In the genomic region with DNA sequence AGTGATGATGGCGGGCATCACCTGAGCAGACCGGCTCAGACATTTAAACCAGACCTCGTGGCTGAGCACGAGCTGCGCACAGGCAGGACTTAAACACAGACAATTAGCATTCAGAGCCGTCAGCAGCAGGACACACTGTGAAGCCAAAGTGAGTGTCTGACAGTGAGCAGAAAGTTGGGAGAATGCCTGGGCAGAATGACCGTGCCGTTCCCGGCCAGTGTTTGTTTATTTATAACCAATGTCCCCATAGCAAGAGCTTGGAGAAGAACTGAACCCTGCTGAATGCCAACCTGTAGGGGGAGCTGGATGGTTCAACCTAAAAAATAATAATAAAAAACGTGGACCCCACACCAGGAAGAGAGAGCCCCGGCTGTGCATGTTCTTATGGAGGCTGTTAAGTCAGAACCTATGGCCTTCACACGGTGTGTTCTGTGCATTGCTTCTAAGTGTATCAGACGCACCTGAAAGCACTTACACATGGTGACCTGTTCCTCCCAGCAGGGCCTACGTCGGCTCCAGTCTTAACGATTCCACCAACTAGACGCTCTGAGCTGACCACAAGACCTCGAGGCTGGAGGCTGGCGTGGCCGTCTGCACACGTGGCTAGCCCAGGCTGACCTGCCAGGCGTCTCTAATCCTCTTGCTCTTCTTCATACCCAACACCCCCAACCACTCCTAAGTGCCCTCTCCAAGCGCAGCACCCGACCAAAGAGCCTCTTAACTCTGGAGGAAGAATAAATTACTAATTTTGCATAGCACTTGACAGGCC, we compare ENCODE assay signal across 9 mouse cellular contexts. TPM values are rescaled to one million over a fixed set of nuclear protein-coding genes. Genes with fewer than 3 reads are reported as not detected.
A peak's percentile ranks its signal among the peaks of the same experiment; 100 is the strongest.
DNase-seq lines count a peak whose midpoint lies in the region; ATAC-seq and TF ChIP-seq lines count a peak whose summit lies in the region.
"Had no signal": no experiment of that assay in that cellular context is flagged by ENCODE, and none has a peak within 500 bp of the region (broad histone marks: within the 10 kb centered on the region; RNA-seq: fewer than 3 reads in every experiment).

No protein-coding gene starts in this region.

- no peaks in the 10 kb centered on the region for H3K9me3 ChIP-seq in liver, postnatal 0 days (ENCODE audit: low read length)
- no peaks in the 10 kb centered on the region for H3K9me3 ChIP-seq in liver, embryonic 12.5 days (replicated peaks)
- H3K9me3 ChIP-seq in kidney, embryonic 15.5 days (replicated peaks): no peaks in the 10 kb centered on the region

- peak; percentile 49 for DNase-seq in liver, postnatal 0 days
- DNase-seq in cerebellum, adult 18-20 months: peak; percentile 73 to 78
- DNase-seq in heart, adult 2 months: peak; percentile 71 to 88
- peak; percentile 95 for DNase-seq in lung, postnatal 10 days
- DNase-seq in thymus, postnatal 4 days: no peak
- DNase-seq in thymus, adult 2 months: no peak

- peak; percentile 25; the same call in 1 of the 2 replicates for TF ChIP-seq POLR2A in heart, adult 2 months (IDR thresholded peaks at IDR 0.05; ENCODE audit: insufficient read depth, low read depth, low read length)
- no peak for TF ChIP-seq POLR2A in thymus, adult 2 months (IDR thresholded peaks at IDR 0.05; ENCODE audit: control insufficient read depth, extremely low read depth, insufficient read depth, low read length, poor library complexity)

- H3K4me2 ChIP-seq in liver, postnatal 0 days (ENCODE audit: low read depth, low read length): no peak overlapping the region
- H3K4me2 ChIP-seq in liver, embryonic 12.5 days: no peak overlapping the region
- no peak overlapping the region for H3K4me2 ChIP-seq in kidney, embryonic 15.5 days

- H3K4me1 ChIP-seq in liver, postnatal 0 days (ENCODE audit: insufficient read depth): peaks cover 11% of the 10 kb centered on the region
- peaks cover 40% of the 10 kb centered on the region for H3K4me1 ChIP-seq in liver, embryonic 12.5 days
- H3K4me1 ChIP-seq in heart, adult 2 months (ENCODE audit: control insufficient read depth, insufficient read depth, low read length): peaks cover 12% of the 10 kb centered on the region
- peaks cover 25% of the 10 kb centered on the region for H3K4me1 ChIP-seq in kidney, embryonic 15.5 days
- H3K4me1 ChIP-seq in thymus, adult 2 months (replicated peaks; ENCODE audit: control insufficient read depth, insufficient read depth, low read length): peaks cover 6% of the 10 kb centered on the region; the same call in 1 of the 2 replicates

- H3K4me3 ChIP-seq in liver, postnatal 0 days (ENCODE audit: low read depth, low read length): no peak overlapping the region
- no peak overlapping the region for H3K4me3 ChIP-seq in liver, embryonic 12.5 days
- no peak overlapping the region for H3K4me3 ChIP-seq in heart, adult 2 months
- H3K4me3 ChIP-seq in kidney, embryonic 15.5 days (replicated peaks): no peak overlapping the region
- no peak overlapping the region for H3K4me3 ChIP-seq in thymus, adult 2 months (ENCODE audit: control insufficient read depth, insufficient read depth, low read length)

- H3K36me3 ChIP-seq in liver, postnatal 0 days (replicated peaks; ENCODE audit: insufficient read depth, low read length): peaks cover 2% of the 10 kb centered on the region; the same call in 1 of the 2 replicates
- peaks cover 57% of the 10 kb centered on the region for H3K36me3 ChIP-seq in liver, embryonic 12.5 days
- peaks cover 2% of the 10 kb centered on the region for H3K36me3 ChIP-seq in heart, adult 2 months (ENCODE audit: control insufficient read depth, insufficient read depth, low read length)
- peaks cover 45% of the 10 kb centered on the region for H3K36me3 ChIP-seq in kidney, embryonic 15.5 days
- H3K36me3 ChIP-seq in thymus, adult 2 months (ENCODE audit: control insufficient read depth, insufficient read depth, low read length): 0 out of 2 replicates have a peak, but pooled peaks cover 7% of the 10 kb centered on the region

- H3K9ac ChIP-seq in liver, postnatal 0 days (replicated peaks): no peak overlapping the region
- no peak overlapping the region for H3K9ac ChIP-seq in liver, embryonic 12.5 days
- peak overlapping the region; percentile 16; the same call in 1 of the 2 replicates for H3K9ac ChIP-seq in heart, adult 2 months (ENCODE audit: low read depth, low read length)
- no peak overlapping the region for H3K9ac ChIP-seq in kidney, embryonic 15.5 days

- peak; percentile 54 for TF ChIP-seq CTCF in liver, postnatal 0 days (IDR thresholded peaks at IDR 0.05; ENCODE audit: low read depth)
- peak; percentile 81 for TF ChIP-seq CTCF in heart, adult 2 months (IDR thresholded peaks at IDR 0.05)
- TF ChIP-seq CTCF in thymus, adult 2 months (IDR thresholded peaks at IDR 0.05; ENCODE audit: borderline replicate concordance, control insufficient read depth, extremely low read depth, insufficient read depth, low read length, poor library complexity): no peak

- H3K27me3 ChIP-seq in liver, postnatal 0 days (ENCODE audit: insufficient read depth, low read length): no peaks in the 10 kb centered on the region
- no peaks in the 10 kb centered on the region for H3K27me3 ChIP-seq in liver, embryonic 12.5 days (replicated peaks)
- no peaks in the 10 kb centered on the region for H3K27me3 ChIP-seq in heart, adult 2 months (ENCODE audit: control insufficient read depth, insufficient read depth, low read length)
- H3K27me3 ChIP-seq in kidney, embryonic 15.5 days: no peaks in the 10 kb centered on the region
- no peaks in the 10 kb centered on the region for H3K27me3 ChIP-seq in thymus, adult 2 months (ENCODE audit: control insufficient read depth, insufficient read depth, low read length)

- TF ChIP-seq EP300 in liver, postnatal 0 days (IDR thresholded peaks at IDR 0.05; ENCODE audit: low read depth): no peak
- peak; percentile 100 for TF ChIP-seq EP300 in heart, adult 2 months (IDR thresholded peaks at IDR 0.05; ENCODE audit: insufficient read depth, low read depth, low read length)

- ATAC-seq in liver, postnatal 0 days: peak; percentile 59
- no peak for ATAC-seq in liver, embryonic 12.5 days
- no peak for ATAC-seq in kidney, embryonic 15.5 days (replicated peaks; ENCODE audit: low FRiP score)

- 73% methylated on average over 24 of the region's 24 CpGs for WGBS in liver, postnatal 0 days (ENCODE audit: insufficient replicate concordance)
- 76% methylated on average over 24 of the region's 24 CpGs for whole genome bisulfite sequencing in liver, embryonic 12.5 days (ENCODE audit: insufficient replicate concordance)
- WGBS in heart, adult 2 months: 52% methylated on average over 24 of the region's 24 CpGs
- WGBS in kidney, embryonic 15.5 days: 67% methylated on average over 24 of the region's 24 CpGs
- 90% methylated on average over 24 of the region's 24 CpGs for WGBS in thymus, adult 2 months

- intact Hi-C loops in heart, adult 2 months (cut with DNase I): no loop called here

- no peaks in the 10 kb centered on the region for H3K79me2 ChIP-seq in heart, adult 2 months (replicated peaks; ENCODE audit: control insufficient read depth, insufficient read depth, low read length)

- H3K27ac ChIP-seq in liver, postnatal 0 days (ENCODE audit: low read depth): peak overlapping the region; percentile 44; the same call in 1 of the 2 replicates
- H3K27ac ChIP-seq in liver, embryonic 12.5 days: no peak overlapping the region
- peak overlapping the region; percentile 88 for H3K27ac ChIP-seq in heart, adult 2 months
- 0 out of 2 replicates have a peak overlapping the region, but pooled peaks have one; percentile 25 for H3K27ac ChIP-seq in kidney, embryonic 15.5 days
- no peak overlapping the region for H3K27ac ChIP-seq in thymus, adult 2 months (ENCODE audit: control insufficient read depth, insufficient read depth, low read length)

RNA-seq across cellular contexts. Expression of gene Med24, which starts 7.6 kb away (rescaled TPM):
- 10.5 and 10.9 TPM in 2 replicates for polyA plus RNA-seq in liver, postnatal 0 days (2015; fragmentation: Nextera tagmentation; extraction: Ambion mirVana)
- polyA plus RNA-seq in liver, embryonic 12.5 days (2016; fragmentation: Nextera tagmentation; extraction: Ambion mirVana): 42.0 and 43.7 TPM in 2 replicates
- 10 to 100 TPM; 41.6 to 48.1 TPM for total RNA-seq in heart, adult 2 months (2021)
- polyA plus RNA-seq in heart, adult 2 months (2012; rRNA removed): 54.5 and 65.2 TPM in 2 replicates
- polyA plus RNA-seq in kidney, embryonic 15.5 days (2015; fragmentation: Nextera tagmentation; extraction: Ambion mirVana): 58.2 and 64.7 TPM in 2 replicates
- polyA plus RNA-seq in thymus, adult 2 months (2012; rRNA removed): 179 and 196 TPM in 2 replicates

RNA-seq across cellular contexts. Expression of gene Thra, which starts 18.8 kb away (rescaled TPM):
- 5.1 and 6.1 TPM in 2 replicates for polyA plus RNA-seq in liver, postnatal 0 days (2015; fragmentation: Nextera tagmentation; extraction: Ambion mirVana)
- 13.0 and 13.3 TPM in 2 replicates for polyA plus RNA-seq in liver, embryonic 12.5 days (2016; fragmentation: Nextera tagmentation; extraction: Ambion mirVana)
- total RNA-seq in heart, adult 2 months (2021): 100 to 1,000 TPM; 103 to 105 TPM
- polyA plus RNA-seq in heart, adult 2 months (2012; rRNA removed): 89.4 and 104 TPM in 2 replicates
- 21.7 and 26.9 TPM in 2 replicates for polyA plus RNA-seq in kidney, embryonic 15.5 days (2015; fragmentation: Nextera tagmentation; extraction: Ambion mirVana)
- polyA plus RNA-seq in thymus, adult 2 months (2012; rRNA removed): 36.8 and 41.5 TPM in 2 replicates

RNA-seq across cellular contexts. Expression of gene Csf3, which starts 20.6 kb away (rescaled TPM):
- polyA plus RNA-seq in liver, postnatal 0 days (2015; fragmentation: Nextera tagmentation; extraction: Ambion mirVana): not detected in 2 replicates
- not detected in 2 replicates for polyA plus RNA-seq in liver, embryonic 12.5 days (2016; fragmentation: Nextera tagmentation; extraction: Ambion mirVana)
- total RNA-seq in heart, adult 2 months (2021): not detected
- not detected in 2 replicates for polyA plus RNA-seq in heart, adult 2 months (2012; rRNA removed)
- polyA plus RNA-seq in kidney, embryonic 15.5 days (2015; fragmentation: Nextera tagmentation; extraction: Ambion mirVana): 0.23 TPM in 1 of 2 replicates, not detected in the other
- polyA plus RNA-seq in thymus, adult 2 months (2012; rRNA removed): 0.14 and 0.22 TPM in 2 replicates
- total RNA-seq: layer of hippocampus, postnatal 36 days had no signal

RNA-seq across cellular contexts. Expression of gene Psmd3, which starts 39.3 kb away (rescaled TPM):
- 67.5 and 71.0 TPM in 2 replicates for polyA plus RNA-seq in liver, postnatal 0 days (2015; fragmentation: Nextera tagmentation; extraction: Ambion mirVana)
- polyA plus RNA-seq in liver, embryonic 12.5 days (2016; fragmentation: Nextera tagmentation; extraction: Ambion mirVana): 201 and 202 TPM in 2 replicates
- total RNA-seq in heart, adult 2 months (2021): 100 to 1,000 TPM in 1 of 2 experiments, 10 to 100 TPM in 1; 89.5 to 105 TPM
- 144 and 173 TPM in 2 replicates for polyA plus RNA-seq in heart, adult 2 months (2012; rRNA removed)
- 262 and 280 TPM in 2 replicates for polyA plus RNA-seq in kidney, embryonic 15.5 days (2015; fragmentation: Nextera tagmentation; extraction: Ambion mirVana)
- polyA plus RNA-seq in thymus, adult 2 months (2012; rRNA removed): 293 and 303 TPM in 2 replicates

RNA-seq across cellular contexts. Expression of gene Nr1d1, which starts 53.5 kb away (rescaled TPM):
- 2.0 and 4.2 TPM in 2 replicates for polyA plus RNA-seq in liver, postnatal 0 days (2015; fragmentation: Nextera tagmentation; extraction: Ambion mirVana)
- polyA plus RNA-seq in liver, embryonic 12.5 days (2016; fragmentation: Nextera tagmentation; extraction: Ambion mirVana): 1.3 and 1.4 TPM in 2 replicates
- total RNA-seq in heart, adult 2 months (2021): 100 to 1,000 TPM in 1 of 2 experiments, 10 to 100 TPM in 1; 35.5 to 111 TPM
- polyA plus RNA-seq in heart, adult 2 months (2012; rRNA removed): 190 and 208 TPM in 2 replicates
- 2.0 and 2.3 TPM in 2 replicates for polyA plus RNA-seq in kidney, embryonic 15.5 days (2015; fragmentation: Nextera tagmentation; extraction: Ambion mirVana)
- 34.4 and 37.7 TPM in 2 replicates for polyA plus RNA-seq in thymus, adult 2 months (2012; rRNA removed)

Comparison
In these comparisons a context has a peak if more than half of its experiments do, and no peak if none do; other contexts are left out.
1. H3K27ac ChIP-seq: peak in liver, postnatal 0 days (single experiment), heart, adult 2 months (single experiment) and kidney, embryonic 15.5 days (single experiment); none in liver, embryonic 12.5 days (single experiment) and thymus, adult 2 months (single experiment).
2. DNase-seq: peak in liver, postnatal 0 days (single experiment), cerebellum, adult 18-20 months (2 of 2), heart, adult 2 months (2 of 2) and lung, postnatal 10 days (single experiment); none in thymus, postnatal 4 days (single experiment) and thymus, adult 2 months (single experiment).